Mouse (Mus musculus) brown adipose tissue, adult 24 weeks (tissue): ENCODE data around the gene Eif4ebp2. TPM values are rescaled to one million over a fixed set of nuclear protein-coding genes. Genes with fewer than 3 reads are reported as not detected.

Source experiments
- H3K27ac ChIP-seq: fragments of 200-500 bp; replicated peaks from 2 replicates; pipeline ENCODE4 v1.5.1; 2012; ENCODE audit warnings: low read depth, mild to moderate bottlenecking, low read length
- H3K4me1 ChIP-seq: fragments of 200-500 bp; 2 replicates; pipeline ENCODE4 v1.6.1; 2012; ENCODE audit warnings: low read length, mixed read lengths; ENCODE audit not compliant: control insufficient read depth, insufficient read depth, insufficient read length
- H3K4me3 ChIP-seq: fragments of 200-500 bp; 2 replicates; pipeline ENCODE4 v1.5.1; 2012; ENCODE audit warnings: low read depth, mild to moderate bottlenecking, low read length, moderate library complexity; ENCODE audit not compliant: insufficient read depth
- polyA plus RNA-seq: library from polyadenylated mRNA; stranded (reverse); fragments of >200 nt; gene quantifications from 2 replicates; pipeline ENCODE4 v1.2.4, GENCODE M21; 2012; ENCODE audit not compliant: missing spikeins, insufficient read depth, insufficient read length

Gene Eif4ebp2
- polyA plus RNA-seq, 1 experiment, result 120 TPM

GRCm38 (mm10) chr10:61417672-61418071, 34.8 kb downstream of the Eif4ebp2 start, which contains the start of gene Nodal:
TSS of gene Nodal (plus strand) at chr10:61417972.
- H3K4me3 ChIP-seq, result peak within 1 kb of the TSS; percentile 58
- H3K27ac ChIP-seq, result no peak within 1 kb of the TSS; the same call in 1 of the 2 replicates
- peaks cover 17% of the 10 kb centered on the region for H3K4me1 ChIP-seq

- H3K27ac ChIP-seq, result no peak overlapping the region
- H3K4me3 ChIP-seq, result no peak overlapping the region
- peaks cover 17% of the 10 kb centered on the region for H3K4me1 ChIP-seq
Observed at GRCm38 (mm10) chr10:61417046-61417445, 35.4 kb downstream of the Eif4ebp2 start.

DNA sequence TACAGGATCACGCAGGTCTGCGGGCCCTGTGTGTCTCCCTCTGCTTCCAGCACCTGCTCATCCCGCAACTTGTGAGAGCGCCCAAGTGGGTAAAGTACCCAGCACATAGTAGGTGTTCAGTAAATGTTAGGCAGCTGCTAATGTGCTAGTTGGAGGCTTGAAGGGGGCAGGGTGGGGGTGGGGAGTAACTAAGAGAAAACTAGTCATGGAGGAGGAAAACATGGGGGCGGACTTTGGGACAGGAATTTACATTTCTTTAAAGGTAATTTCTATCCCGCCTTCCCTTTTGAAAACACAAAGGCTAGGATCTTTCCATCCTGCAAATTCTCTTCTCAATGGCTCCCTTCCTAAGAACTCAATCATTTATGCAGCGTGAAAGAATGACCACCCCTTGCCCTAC, 35.9 kb downstream of the Eif4ebp2 start:
- no peak overlapping the region for H3K27ac ChIP-seq
- H3K4me1 ChIP-seq, result peaks cover 17% of the 10 kb centered on the region
- no peak overlapping the region for H3K4me3 ChIP-seq

- Histone ChIP-seq H3K4me3 (no peak overlapping the region), H3K4me1 (peaks cover 17% of the 10 kb centered on the region), H3K27ac (no peak overlapping the region)
Observed at GRCm38 (mm10) chr10:61415890-61416289, 36.6 kb downstream of the Eif4ebp2 start.

DNA sequence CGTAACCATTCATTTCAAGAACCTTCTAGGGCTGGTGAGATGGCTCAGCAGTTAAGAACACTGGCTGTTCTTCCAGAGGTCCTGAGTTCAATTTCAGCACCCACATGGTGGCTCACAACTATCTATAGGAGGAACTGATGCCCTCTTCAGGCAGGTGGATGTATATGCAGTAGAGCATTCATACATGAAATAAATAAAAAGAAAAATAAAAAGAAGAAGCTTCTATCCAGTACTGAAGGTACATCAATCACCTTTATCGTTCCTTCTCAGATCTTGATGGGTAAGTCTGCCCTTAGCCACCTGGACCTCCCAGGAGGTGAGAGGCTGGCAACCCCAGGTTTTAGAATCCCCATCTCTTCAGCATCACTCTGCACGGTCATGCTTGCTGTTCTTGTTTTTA, 37.2 kb downstream of the Eif4ebp2 start:
- H3K27ac ChIP-seq, result no peak overlapping the region
- no peak overlapping the region for H3K4me3 ChIP-seq
- peaks cover 13% of the 10 kb centered on the region for H3K4me1 ChIP-seq

- no peak overlapping the region for H3K4me3 ChIP-seq
- H3K27ac ChIP-seq, result no peak overlapping the region
- H3K4me1 ChIP-seq, result peaks cover under 1% of the 10 kb centered on the region; the same call in 1 of the 2 replicates
Observed at GRCm38 (mm10) chr10:61412910-61413625, 39.4 kb downstream of the Eif4ebp2 start.

- H3K27ac ChIP-seq, result no peak overlapping the region
- H3K4me3 ChIP-seq, result no peak overlapping the region
- peaks cover 3% of the 10 kb centered on the region; the same call in 1 of the 2 replicates for H3K4me1 ChIP-seq
Observed at GRCm38 (mm10) chr10:61410193-61410592, 42.3 kb downstream of the Eif4ebp2 start.

GRCm38 (mm10) chr10:61409776-61410175, 42.7 kb downstream of the Eif4ebp2 start:
- Histone ChIP-seq H3K27ac (no peak overlapping the region), H3K4me1 (peaks cover 3% of the 10 kb centered on the region; the same call in 1 of the 2 replicates), H3K4me3 (no peak overlapping the region)

DNA sequence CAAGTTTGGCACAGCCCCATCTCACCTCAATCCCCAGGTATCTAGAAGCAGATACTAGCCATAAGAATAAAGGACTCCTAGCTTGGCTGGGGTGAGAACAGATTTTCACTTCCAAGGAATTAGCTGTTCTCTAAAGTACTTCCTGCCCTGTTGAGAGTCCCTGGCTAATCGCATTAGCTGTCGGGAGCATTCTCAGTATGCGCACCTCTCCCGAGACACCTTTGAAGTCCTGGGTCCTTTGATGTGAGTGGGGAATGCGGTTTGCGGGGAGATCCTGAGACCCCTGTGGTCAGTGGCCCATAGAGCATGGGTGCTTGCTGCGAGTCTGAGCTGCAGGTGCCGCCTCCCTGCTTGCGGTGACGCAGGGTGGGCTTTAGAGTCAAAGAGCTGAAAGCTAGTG, 46.5 kb downstream of the Eif4ebp2 start:
- H3K4me3 ChIP-seq, result no peak overlapping the region
- H3K27ac ChIP-seq, result no peak overlapping the region
- peaks cover 5% of the 10 kb centered on the region; the same call in 1 of the 2 replicates for H3K4me1 ChIP-seq

GRCm38 (mm10) chr10:61402911-61403310, 49.5 kb downstream of the Eif4ebp2 start:
- Histone ChIP-seq H3K27ac (peak overlapping the region; percentile 98), H3K4me1 (peaks cover 2% of the 10 kb centered on the region; the same call in 1 of the 2 replicates), H3K4me3 (no peak overlapping the region)

GRCm38 (mm10) chr10:61402480-61402879, 50.0 kb downstream of the Eif4ebp2 start:
- Histone ChIP-seq H3K4me1 (0 out of 2 replicates have a peak, but pooled peaks cover 2% of the 10 kb centered on the region), H3K4me3 (no peak overlapping the region), H3K27ac (peak overlapping the region; percentile 98)

GRCm38 (mm10) chr10:61400407-61400806, 52.1 kb downstream of the Eif4ebp2 start:
- Histone ChIP-seq H3K4me1 (0 out of 2 replicates have a peak, but pooled peaks cover 2% of the 10 kb centered on the region), H3K4me3 (no peak overlapping the region), H3K27ac (no peak overlapping the region)

- Histone ChIP-seq H3K27ac (no peak overlapping the region), H3K4me1 (0 out of 2 replicates have a peak, but pooled peaks cover 5% of the 10 kb centered on the region), H3K4me3 (no peak overlapping the region)
Observed at GRCm38 (mm10) chr10:61399156-61399734, 53.2 kb downstream of the Eif4ebp2 start.

DNA sequence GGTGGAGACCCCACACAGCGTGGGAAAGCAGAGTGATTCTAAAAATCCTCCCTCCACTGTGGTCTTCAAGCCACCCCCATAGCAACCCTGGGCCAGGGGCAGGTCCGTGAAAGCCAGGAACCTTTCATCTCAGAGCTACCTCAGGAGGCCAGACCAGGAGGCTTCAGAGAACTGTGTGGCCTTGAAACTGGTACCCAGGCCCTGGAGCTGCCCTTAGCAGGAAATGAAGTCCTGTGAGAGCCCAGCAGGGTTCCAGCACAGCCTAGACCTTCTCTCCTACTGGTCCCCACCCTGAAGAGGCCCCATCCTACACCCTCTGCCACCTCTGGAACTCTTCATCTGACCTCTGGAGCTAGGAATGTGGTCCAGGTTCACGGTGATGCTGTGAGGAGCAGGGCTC, 54.3 kb downstream of the Eif4ebp2 start:
- Histone ChIP-seq H3K27ac (no peak overlapping the region), H3K4me1 (peaks cover 9% of the 10 kb centered on the region; the same call in 1 of the 2 replicates), H3K4me3 (no peak overlapping the region)

- no peak overlapping the region for H3K4me3 ChIP-seq
- no peak overlapping the region for H3K27ac ChIP-seq
- peaks cover 7% of the 10 kb centered on the region; the same call in 1 of the 2 replicates for H3K4me1 ChIP-seq
Observed at GRCm38 (mm10) chr10:61394476-61395136, 57.9 kb downstream of the Eif4ebp2 start.
